Mouse (Mus musculus): ENCODE measurements around the gene Col4a2.
"Not testable (repeated sequence)": the region's sequence is repeated elsewhere in the genome, so short reads cannot be mapped to it uniquely, and the experiment has no call there.

The Col4a2 gene

GRCm38 (mm10) chr8:11465619-11466018 is 153.0 kb downstream of the Col4a2 start:
- DNase-seq, result no peak

- not testable (repeated sequence) for DNase-seq
These were observed 153.9 kb downstream of the Col4a2 start for GRCm38 (mm10) chr8:11466528-11466927.

DNA sequence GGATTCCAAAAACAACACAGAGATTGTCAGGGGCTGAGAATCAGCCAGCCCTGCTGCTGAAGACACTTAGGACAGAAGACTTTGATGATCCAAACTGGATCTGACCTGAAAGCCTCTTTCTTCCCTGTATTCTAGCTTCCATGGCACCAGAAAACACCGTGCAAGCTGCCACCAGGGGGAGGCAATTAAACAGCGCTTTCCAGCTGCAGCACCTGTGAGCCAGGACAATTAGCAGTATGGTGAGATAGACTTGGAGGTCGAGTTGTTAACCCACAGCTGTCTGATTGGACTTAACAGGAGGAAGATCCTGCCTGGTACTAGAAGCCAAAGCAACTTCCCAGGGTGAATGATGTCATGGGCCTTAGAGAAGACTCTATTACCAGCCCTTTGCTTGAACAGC is 156.5 kb downstream of the Col4a2 start:
- DNase-seq, result peak; percentile 51

GRCm38 (mm10) chr8:11470694-11471093 is 158.1 kb downstream of the Col4a2 start:
- DNase-seq, result no peak

DNA sequence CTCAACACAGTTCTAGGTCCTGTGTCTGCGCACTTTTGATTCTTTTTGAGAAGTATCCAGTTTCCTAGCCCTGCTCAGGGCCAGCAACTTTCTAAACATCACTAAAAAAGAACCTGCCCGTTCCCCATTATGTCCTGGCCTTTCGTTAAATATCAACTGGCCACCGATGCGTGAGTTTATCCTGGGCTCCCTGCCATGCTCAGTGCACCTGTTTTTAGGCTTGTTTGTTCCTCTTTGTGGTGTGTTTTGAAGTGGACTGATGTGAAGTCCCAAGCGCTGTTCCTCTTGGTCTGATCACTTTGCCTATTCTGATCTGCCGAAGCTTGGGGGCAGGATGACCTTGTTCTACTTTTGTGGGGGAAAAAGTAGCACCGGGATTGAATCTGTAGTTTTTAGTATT is 158.7 kb downstream of the Col4a2 start:
- DNase-seq, result no peak

- no peak for DNase-seq
These were observed 160.5 kb downstream of the Col4a2 start for GRCm38 (mm10) chr8:11473072-11473471.

DNA sequence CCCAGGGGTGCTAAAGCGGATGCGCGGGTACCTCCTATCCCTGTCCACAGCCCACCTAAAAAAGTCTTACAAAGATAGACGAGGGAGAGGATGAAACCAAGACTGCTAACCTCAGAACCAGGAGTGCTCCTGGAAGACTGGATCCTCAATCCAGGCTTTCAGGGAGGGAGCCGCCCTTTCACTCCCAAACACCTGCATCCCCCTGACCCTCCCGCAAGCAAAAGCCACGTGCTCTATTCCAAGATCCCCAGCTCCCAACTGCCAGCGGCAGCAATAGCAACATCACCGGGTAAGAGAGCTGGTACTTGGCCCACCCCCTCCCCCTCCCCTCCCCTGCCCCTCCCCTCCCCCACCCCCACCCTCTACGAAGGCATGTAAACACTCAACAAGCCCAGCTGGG is 162.8 kb downstream of the Col4a2 start:
- no peak for DNase-seq

- no peak for DNase-seq
These were observed 163.3 kb downstream of the Col4a2 start for GRCm38 (mm10) chr8:11475876-11476275.

DNA sequence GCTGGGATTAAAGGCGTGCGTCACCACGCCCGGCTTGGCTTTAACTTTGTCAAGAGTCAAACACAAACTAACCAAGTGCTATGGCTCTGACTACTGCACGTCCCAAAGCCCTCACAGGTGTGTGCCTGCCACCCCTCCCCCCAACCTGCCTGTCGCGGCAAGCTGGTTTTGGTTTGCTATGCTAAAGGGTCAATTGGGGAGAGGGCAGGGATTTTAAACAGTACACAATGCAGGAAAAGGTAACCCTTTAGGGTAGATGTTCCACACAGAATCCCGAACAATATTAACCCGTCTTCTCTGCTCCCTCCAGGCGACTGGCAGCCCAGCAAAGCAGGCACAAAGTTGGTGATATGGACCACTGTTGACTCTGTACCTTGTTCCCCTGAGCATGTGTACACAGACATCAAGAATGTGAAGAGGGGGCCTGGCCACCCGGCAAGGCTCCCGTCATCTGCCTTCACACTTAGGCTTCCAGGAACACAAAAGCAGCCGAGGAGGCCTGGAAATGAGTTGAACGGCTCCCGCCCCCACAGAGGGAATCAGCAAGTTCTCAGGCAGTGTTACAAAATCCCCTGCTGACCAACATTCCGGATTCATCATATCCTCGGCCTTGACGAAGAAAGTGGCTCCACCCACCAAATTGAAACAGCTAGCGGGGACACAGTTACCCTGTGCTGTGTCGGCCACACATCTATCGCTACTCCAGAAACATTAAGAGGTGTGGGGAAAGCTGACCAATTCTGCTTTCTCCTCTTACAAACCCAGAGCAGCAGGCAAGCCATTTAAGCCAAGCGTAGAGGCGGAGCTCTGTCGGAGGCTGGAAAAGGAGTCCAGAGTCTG is 164.0 kb downstream of the Col4a2 start:
- DNase-seq, result peak; percentile 24

GRCm38 (mm10) chr8:11477178-11477553 is 164.6 kb downstream of the Col4a2 start:
- no peak for DNase-seq

- peak; percentile 50 for DNase-seq
These were observed 165.5 kb downstream of the Col4a2 start, which contains the start of gene Rab20 for GRCm38 (mm10) chr8:11477811-11478761. TSS of gene Rab20 (minus strand) at chr8:11478710.

- DNase-seq, result no peak
These were observed 166.4 kb downstream of the Col4a2 start for GRCm38 (mm10) chr8:11478807-11479527.

GRCm38 (mm10) chr8:11479591-11479990 is 167.0 kb downstream of the Col4a2 start:
- no peak for DNase-seq

DNA sequence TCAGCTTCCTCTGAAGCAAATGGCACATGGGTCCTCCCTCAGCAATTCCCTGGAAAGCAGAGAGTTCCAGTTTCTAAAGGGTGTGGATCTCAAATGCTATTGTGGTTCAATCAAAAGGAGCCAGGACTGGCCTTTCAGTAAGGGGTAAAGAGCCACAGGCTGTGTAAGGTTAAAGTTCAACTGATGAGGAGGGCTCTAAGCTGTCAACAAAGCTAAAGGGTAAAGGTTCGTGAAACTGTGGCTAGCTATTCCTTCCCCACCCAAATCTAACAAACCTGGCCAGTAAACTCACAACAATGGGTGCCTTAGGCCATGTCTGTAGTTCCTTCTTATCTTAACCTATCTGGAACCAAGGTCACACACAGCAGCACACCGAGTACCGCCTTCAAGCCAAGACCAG is 169.3 kb downstream of the Col4a2 start:
- no peak for DNase-seq

- DNase-seq, result no peak
These were observed 169.9 kb downstream of the Col4a2 start for GRCm38 (mm10) chr8:11482537-11482936.

DNA sequence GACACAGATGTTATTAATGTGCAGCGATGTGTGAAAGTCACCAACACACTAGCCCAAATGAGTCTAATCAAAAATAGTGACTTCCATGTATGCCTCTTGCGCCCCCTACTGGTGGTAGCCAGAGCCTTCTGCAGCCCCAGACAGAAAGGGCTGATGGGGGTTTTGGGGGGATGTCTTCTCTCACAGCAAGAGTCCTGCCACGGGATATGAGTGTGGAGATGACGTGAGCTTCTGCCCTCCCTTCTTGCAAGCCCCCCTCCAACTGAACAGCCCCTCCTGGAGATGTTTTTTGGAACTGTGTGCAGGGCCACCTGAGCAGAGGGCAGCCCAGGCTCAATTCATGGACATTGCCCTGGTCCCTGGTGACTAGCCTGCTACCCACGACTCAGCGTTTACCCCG is 173.5 kb downstream of the Col4a2 start:
- peak; percentile 77 for DNase-seq

DNA sequence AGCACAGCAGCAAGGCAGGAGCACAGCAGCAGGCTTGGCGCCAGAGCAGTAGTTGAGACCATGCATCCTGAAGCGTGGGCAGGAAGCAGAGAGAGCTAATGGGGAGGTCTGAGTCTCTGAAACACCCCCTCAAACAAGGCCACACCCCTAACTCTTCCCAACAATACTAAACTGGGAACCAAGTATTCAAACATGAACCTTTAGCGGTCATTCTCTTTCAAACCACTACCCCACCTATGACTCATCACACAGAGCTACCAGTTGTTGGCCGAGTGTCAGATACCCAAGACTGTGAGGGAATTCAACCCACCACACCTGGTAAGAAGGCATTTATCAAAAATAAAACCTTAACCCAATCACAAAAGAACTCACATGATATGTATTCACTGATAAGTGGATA is 174.6 kb downstream of the Col4a2 start:
- no peak for DNase-seq

DNA sequence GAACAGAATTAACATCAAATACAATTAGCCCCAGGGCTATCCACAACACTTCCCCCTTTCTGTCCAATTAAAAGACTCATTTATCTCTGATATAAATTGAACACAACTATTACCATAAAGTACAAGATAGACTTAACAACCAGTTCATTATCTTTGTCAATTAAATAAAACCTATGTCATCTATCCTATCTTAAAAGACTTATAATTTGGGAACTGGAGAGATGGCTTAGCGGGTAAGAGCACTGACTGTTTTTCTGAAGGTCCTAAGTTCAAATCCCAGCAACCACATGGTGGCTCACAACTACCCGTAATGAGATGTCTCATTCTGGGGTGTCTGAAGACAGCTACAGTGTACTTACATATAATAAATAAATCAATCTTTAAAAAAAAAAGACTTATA is 179.7 kb downstream of the Col4a2 start:
- DNase-seq, result not testable (repeated sequence)

DNA sequence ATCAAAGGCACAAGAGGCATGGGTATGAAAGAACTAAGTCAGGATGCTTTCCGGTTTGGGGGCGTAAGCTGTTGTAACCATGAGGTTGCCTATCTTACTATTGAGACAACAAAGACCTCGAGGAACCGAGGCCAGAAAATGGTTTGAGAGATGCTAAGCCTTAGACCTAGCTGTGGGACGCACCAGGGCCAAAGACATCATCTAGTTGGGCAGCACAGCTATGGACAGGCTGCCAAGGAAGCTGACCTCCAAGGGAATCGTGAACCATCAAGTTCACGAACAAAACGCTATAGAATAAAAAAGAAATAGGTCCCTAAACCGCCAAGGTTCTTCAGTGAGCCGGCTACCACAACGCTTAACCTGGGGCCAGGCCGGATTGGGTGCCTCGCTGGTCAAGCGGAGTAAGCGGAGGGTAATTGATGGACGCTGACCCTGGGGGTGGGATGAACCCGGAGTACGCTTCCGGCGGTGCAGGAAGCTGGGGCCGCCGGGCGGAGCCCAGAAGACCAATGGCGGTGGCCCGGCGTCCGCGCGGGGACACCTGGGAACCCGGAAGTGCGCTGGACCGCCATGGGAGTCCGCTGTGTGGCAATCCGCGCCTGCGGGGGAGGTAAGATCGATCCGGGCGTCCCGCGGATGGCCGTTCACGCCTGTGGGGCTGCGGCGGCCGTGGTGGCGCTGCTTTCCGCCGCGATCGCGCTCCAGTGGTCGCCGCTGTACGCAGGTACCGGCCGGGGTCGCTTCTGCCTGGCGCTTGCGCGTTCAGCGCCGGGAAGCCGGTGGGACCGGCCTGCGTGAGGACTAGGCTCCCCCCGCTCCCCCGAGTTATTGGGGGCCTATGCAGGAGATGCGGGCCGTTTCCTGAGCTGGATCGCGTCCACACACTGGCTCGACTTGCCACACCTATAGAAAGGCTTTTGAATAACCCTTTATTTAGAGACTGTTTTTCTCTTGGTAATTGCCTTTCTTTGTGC is 184.7 kb downstream of the Col4a2 start, which contains the start of gene Naxd:
Gene Naxd, plus strand, starts transcription at position 490 of the 974 bp plus-strand sequence.
- peak; percentile 90 for DNase-seq

DNA sequence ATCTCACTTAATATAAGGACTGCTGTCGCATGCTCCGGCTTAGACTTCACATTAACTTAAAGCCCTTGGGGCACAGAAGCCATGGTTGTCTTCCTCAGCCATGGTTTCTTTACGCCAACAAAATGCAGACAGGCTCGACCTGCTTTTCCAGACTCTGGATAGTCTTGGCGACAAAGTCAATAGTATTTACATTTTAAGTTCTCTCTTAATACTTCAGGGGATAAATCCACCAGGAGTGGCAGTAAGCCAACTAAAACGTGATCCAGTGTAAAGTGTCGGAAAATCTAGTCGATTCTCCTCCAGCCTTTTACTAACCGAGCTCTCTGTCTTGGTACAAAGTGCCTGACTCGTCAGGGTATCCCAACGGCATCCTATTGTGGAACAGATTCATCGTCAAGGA is 185.7 kb downstream of the Col4a2 start:
- DNase-seq, result no peak
